Mouse (Mus musculus): ENCODE data around the gene Tnfrsf9.

DNA sequence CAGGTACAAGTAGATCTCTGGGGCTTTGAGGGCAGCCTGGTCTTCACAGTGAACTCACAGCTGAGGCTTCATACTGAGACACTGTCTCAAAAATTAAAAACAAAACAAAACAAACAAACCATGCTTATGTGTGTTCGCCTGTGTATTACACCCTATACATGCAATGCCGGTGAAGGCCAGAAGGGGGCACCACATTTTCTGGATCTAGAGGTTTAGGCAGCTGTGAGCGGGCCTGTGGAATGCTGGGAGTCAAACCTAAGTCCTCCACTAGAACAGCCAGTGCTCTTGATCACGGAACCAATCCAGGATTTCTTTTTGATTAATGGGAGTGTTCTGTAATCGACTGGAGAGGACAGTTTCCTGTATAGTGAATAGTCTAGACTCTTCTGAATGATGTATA, 11.6 kb downstream of the Tnfrsf9 start:
- TF ChIP-seq GATA1 (IDR thresholded peaks at IDR 0.05; ENCODE audit: low read length) (no peak), TAL1 (IDR thresholded peaks at IDR 0.05; ENCODE audit: low read length) (no peak)
